Mouse (Mus musculus): ENCODE measurements around the gene Foxa3. TPM values are rescaled to one million over a fixed set of nuclear protein-coding genes. Genes with fewer than 3 reads are reported as not detected.
A peak's percentile ranks its signal among the peaks of the same experiment; 100 is the strongest.
"Not testable (repeated sequence)": the region's sequence is repeated elsewhere in the genome, so short reads cannot be mapped to it uniquely, and the experiment has no call there.

Foxa3 gene
- not detected for total RNA-seq (2021)

- intact Hi-C loops (cut with DNase I), result loop anchor here (1.0 kb wide), 1 partner anchor 17 kb away; no protein-coding TSS in a partner anchor
- DNase-seq, result peak; percentile 52 to 65
Observed at GRCm38 (mm10) chr7:19023357-19023814, at the start of gene Foxa3. TSS of gene Foxa3 (minus strand) at chr7:19023538.

- DNase-seq; intact Hi-C loops (cut with DNase I): not testable (repeated sequence)
Observed at GRCm38 (mm10) chr7:19071024-19071423, 47.7 kb upstream of the Foxa3 start.

- intact Hi-C loops (cut with DNase I), result loop anchor here (1.0 to 2.0 kb wide), 2 partner anchors 24 to 81 kb away; no protein-coding TSS in a partner anchor
- DNase-seq, result no peak
Observed at GRCm38 (mm10) chr7:19069500-19069899, 46.2 kb upstream of the Foxa3 start.

- intact Hi-C loops (cut with DNase I), result loop anchor here (1.0 to 2.0 kb wide), 2 partner anchors 25 to 82 kb away; no protein-coding TSS in a partner anchor
- peak; percentile 72 to 85 for DNase-seq
Observed at GRCm38 (mm10) chr7:19068707-19069106, 45.4 kb upstream of the Foxa3 start.

- no peak for DNase-seq
- intact Hi-C loops (cut with DNase I), result loop anchor here (2.0 kb wide), 1 partner anchor 83 kb away; no protein-coding TSS in a partner anchor
Observed at GRCm38 (mm10) chr7:19067935-19068334, 44.6 kb upstream of the Foxa3 start.

GRCm38 (mm10) chr7:19067063-19067462 is 43.7 kb upstream of the Foxa3 start:
- DNase-seq, result no peak
- intact Hi-C loops (cut with DNase I), result no loop called here

- intact Hi-C loops (cut with DNase I), result no loop called here
- no peak for DNase-seq
Observed at GRCm38 (mm10) chr7:19065896-19066295, 42.6 kb upstream of the Foxa3 start.

GRCm38 (mm10) chr7:19057405-19057804 is 34.1 kb upstream of the Foxa3 start:
- no peak for DNase-seq
- intact Hi-C loops (cut with DNase I), result no loop called here

GRCm38 (mm10) chr7:19055108-19055507 is 31.8 kb upstream of the Foxa3 start:
- no peak for DNase-seq
- intact Hi-C loops (cut with DNase I), result no loop called here

GRCm38 (mm10) chr7:19054777-19055076 is 31.4 kb upstream of the Foxa3 start:
- DNase-seq, result no peak

GRCm38 (mm10) chr7:19054047-19054776 is 30.9 kb upstream of the Foxa3 start, which contains the start of gene Rsph6a:
TSS of gene Rsph6a (plus strand) at chr7:19054690.
- DNase-seq, result peak; percentile 38 to 67
- intact Hi-C loops (cut with DNase I), result no loop called here

More at GRCm38 (mm10) chr7:19054777-19055076, 31.4 kb upstream of the Foxa3 start:
- intact Hi-C loops (cut with DNase I), result no loop called here

GRCm38 (mm10) chr7:19053136-19053532 is 29.8 kb upstream of the Foxa3 start:
- no peak for DNase-seq
- intact Hi-C loops (cut with DNase I), result no loop called here

GRCm38 (mm10) chr7:19052345-19053135 is 29.2 kb upstream of the Foxa3 start:
- DNase-seq, result no peak
- intact Hi-C loops (cut with DNase I), result no loop called here

- no peak for DNase-seq
- intact Hi-C loops (cut with DNase I), result no loop called here
Observed at GRCm38 (mm10) chr7:19051161-19051560, 27.8 kb upstream of the Foxa3 start.

GRCm38 (mm10) chr7:19050172-19050571 is 26.8 kb upstream of the Foxa3 start:
- intact Hi-C loops (cut with DNase I), result no loop called here
- no peak for DNase-seq

GRCm38 (mm10) chr7:19049252-19049651 is 25.9 kb upstream of the Foxa3 start:
- no peak for DNase-seq
- intact Hi-C loops (cut with DNase I), result no loop called here

GRCm38 (mm10) chr7:19048006-19048527 is 24.7 kb upstream of the Foxa3 start:
- DNase-seq, result no peak
- intact Hi-C loops (cut with DNase I), result no loop called here

GRCm38 (mm10) chr7:19046286-19047069 is 23.1 kb upstream of the Foxa3 start:
- intact Hi-C loops (cut with DNase I), result no loop called here
- DNase-seq, result peak in 1 of 2 experiments; percentile 32

GRCm38 (mm10) chr7:19044616-19045015 is 21.3 kb upstream of the Foxa3 start:
- intact Hi-C loops (cut with DNase I), result no loop called here
- DNase-seq, result no peak

GRCm38 (mm10) chr7:19031641-19032040 is 8.3 kb upstream of the Foxa3 start:
- no peak for DNase-seq
- intact Hi-C loops (cut with DNase I), result no loop called here

All from heart, postnatal 10 days (tissue).